Mouse (Mus musculus) brain, embryonic 14.5 days (tissue): ENCODE results near the gene F11. TPM values are rescaled to one million over a fixed set of nuclear protein-coding genes. Genes with fewer than 3 reads are reported as not detected.

Source experiments
- DNase-seq: peaks from one replicate; pipeline ENCODE4 v3.0.0-alpha.2; 2011; ENCODE audit warnings: low read depth
- CTCF ChIP-seq: fragments of 200-500 bp; IDR thresholded peaks from 2 replicates; pipeline ENCODE4 v1.5.1; 2012; ENCODE audit warnings: inconsistent platforms, mild to moderate bottlenecking, moderate library complexity, borderline replicate concordance; ENCODE audit not compliant: insufficient read depth, insufficient read length; ENCODE audit errors: extremely low read depth
- POLR2A ChIP-seq: fragments of 200-500 bp; IDR thresholded peaks from 2 replicates; pipeline ENCODE4 v1.6.1; 2012; ENCODE audit warnings: mild to moderate bottlenecking, inconsistent platforms, borderline replicate concordance; ENCODE audit not compliant: poor library complexity, insufficient read depth, insufficient read length, severe bottlenecking; ENCODE audit errors: extremely low read depth
- polyA plus RNA-seq: library from polyadenylated mRNA; depleted of rRNA; stranded (reverse); fragments of >200 nt; gene quantifications from 2 replicates; pipeline ENCODE4 v1.2.3, GENCODE M21; 2012; rRNA removed

Gene F11
- 0.09 TPM in 1 of 2 replicates, not detected in the other for polyA plus RNA-seq

DNA sequence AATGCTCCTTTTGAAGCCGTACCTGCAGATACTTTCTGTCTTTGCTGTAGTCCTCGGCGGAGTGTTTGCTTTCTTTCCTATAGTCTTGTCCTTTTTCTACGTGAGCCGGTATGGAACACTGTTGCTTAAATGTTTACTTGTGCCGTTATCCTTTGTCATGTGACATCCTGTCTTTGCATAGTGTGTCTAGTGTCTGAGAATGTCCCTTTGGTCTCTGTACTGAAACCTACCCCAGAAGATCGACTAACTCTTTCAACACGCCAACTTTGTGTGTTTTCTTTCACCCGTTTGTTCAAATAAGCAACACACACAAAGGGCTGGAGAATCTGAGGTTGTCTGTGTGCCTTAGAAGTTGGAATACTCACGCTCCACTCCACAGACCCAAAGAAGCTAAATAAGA, at the start of gene F11:
F11 (minus strand) TSS at position 112 of the 400 bp plus-strand sequence.
- TF ChIP-seq CTCF (no peak), POLR2A (no peak)
- DNase-seq: no peak

DNA sequence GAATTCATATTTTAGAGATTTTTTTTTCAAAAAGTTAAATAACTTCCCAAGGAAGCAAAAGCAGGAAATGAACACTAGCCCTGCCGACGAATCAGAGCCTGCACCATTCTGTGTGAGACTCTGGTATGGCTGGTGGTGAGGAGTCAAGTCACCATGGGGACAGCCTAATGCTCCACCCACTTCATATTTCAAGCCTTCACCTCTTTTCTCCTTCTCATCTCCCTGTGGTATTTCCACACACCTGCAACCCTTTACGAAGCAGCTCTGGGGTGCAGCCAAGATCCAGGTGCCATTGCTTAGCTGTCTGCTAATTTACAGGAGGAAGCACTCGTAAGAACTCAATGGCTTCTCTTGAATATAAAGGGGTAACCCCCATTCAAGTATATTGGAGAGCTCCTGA, 49.1 kb upstream of the F11 start:
- no peak for TF ChIP-seq CTCF
- TF ChIP-seq POLR2A: no peak
- no peak for DNase-seq

DNA sequence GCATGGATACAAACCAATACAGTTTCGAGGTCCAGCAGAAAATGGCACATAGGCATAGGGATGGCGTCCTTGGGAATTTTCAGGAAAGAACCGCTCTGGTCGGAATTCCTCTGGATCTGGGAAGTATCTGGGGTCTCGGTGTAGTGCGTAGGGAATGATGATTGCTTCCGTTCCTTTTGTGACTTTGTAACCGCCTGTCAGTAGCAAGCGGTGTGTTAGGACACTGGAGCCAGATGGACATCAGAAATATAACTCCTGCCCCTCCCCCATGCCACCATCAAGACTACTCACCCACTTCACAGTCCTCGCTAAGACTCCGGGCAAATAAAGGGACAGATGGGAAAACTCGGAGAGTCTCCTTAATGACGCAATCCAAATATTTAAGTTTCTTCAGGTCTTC, 46.5 kb upstream of the F11 start, which contains the start of gene Gm45753:
Gm45753 (minus strand) TSS at position 101 of the 400 bp plus-strand sequence.
- TF ChIP-seq CTCF: no peak
- TF ChIP-seq POLR2A: no peak
- no peak for DNase-seq

DNA sequence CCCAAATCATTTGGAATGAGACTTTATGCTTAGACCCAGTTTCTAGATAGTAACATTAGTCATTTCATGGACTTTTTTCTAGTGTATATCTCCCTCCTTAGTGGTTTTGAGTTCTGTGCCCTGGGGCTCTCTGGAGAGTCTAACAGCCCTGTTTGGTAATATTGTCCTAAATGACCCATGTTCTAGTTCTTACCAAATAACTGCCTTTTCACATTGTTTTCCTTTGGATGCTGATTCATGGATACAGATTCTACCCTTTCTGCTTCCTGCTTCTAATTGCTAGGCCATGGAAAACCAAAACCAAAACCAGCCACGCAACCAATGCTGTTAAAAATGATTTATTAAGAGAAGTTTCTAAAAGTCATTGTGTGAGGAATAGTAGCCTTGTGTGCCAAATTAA, 43.6 kb upstream of the F11 start:
- DNase-seq: no peak
- TF ChIP-seq CTCF (no peak), POLR2A (no peak)

DNA sequence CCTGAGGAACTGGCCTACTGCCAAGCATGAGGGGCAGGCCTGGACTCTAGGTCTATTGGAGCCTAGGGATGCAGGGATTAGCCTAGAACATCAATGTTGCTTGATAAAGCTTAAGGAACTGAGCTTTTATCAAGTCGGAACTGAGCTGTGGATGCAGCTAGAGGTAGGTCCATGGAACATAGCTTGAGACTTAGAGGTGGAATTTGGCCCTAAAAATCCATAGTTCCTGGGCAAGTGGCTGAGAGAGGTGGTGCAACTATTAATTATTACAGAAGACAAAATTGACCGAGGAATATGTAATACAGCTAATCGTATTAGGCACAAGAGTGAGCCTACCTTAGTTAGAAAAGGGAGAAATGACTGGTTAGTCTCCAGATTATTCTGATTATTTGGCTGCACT, 42.5 kb upstream of the F11 start:
- no peak for DNase-seq
- TF ChIP-seq CTCF (no peak), POLR2A (no peak)

DNA sequence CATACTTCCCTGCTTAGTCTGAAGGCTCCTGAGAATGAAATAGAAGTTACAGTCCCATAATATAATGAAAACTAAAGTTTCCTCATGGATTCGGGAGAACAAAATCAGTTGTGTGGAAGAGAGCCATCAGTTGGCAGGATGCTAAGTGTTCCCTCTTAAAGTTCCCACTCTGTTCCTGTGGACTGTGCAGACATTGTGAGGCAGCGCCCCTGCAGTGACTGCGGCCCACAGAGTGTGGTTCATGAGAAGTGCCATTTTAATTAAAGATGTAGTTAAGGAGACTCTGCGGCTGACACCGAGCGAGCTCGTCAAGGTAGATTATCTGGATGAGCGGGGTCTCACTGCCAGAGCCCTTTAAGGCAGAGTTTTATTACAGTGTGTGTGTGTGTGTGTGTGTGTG, 40.6 kb upstream of the F11 start:
- no peak for TF ChIP-seq POLR2A
- TF ChIP-seq CTCF: no peak
- DNase-seq: peak; percentile 38

DNA sequence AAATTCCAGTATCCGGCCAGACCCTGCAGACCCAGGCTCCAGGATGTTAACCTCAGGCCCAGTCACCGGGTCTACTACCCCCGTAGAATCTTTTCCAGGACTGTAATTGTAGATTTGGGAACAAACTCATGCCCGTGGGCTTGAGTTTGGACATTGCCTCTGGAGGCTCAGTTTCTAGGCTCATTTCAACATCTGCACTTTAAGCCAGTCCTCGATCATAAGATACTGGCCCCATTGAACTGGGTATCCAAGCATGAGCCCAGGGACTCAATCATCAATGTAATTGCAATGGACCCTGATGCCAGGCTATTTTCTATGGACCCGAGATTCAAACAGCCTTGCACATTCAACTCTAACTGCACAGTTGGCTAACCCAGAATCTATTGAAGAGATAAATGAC, 33.4 kb upstream of the F11 start:
- DNase-seq: no peak
- no peak for TF ChIP-seq POLR2A
- TF ChIP-seq CTCF: no peak

DNA sequence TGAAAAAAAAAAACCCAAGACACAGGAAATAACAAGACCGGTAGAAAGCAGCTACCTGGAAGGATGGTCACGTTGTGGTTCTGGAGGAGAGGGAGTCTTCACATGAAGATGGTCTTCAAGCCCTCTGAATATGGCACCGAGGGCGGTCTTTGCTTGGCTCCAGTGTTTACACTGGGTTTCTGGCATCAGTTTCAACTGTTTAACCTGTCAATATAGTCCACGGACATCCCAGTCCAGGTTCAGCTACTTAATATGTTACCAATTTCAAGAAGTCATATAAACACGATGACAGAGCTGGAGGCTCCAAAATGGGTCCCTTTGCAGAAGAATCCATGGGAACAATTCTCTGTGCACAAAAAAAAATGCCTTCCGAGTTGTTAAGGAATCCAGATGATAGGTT, 32.9 kb upstream of the F11 start, which contains the start of gene Klkb1:
Klkb1 (minus strand) TSS at position 173 of the 400 bp plus-strand sequence.
- no peak for DNase-seq
- TF ChIP-seq CTCF (no peak), POLR2A (no peak)

DNA sequence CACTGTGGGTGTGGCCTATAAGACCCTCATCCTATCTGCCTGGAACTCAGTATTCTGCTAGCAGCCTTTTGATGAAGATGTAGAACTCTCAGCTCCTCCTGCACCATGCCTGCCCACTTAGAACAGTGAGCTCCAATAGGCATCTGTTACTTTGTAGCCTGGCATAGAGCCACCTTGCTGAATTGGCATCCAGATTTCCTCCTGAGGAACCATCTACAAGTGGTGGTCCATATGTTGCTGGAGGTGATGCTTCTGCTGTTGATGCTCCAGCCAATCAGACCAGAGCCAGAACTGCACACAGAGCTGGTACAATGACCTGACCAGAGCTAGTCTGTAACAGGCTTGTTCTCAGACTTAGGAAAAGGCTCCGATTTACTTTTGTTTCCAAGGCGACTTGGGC, 30.0 kb upstream of the F11 start:
- DNase-seq: peak; percentile 79
- TF ChIP-seq POLR2A (no peak), CTCF (no peak)

DNA sequence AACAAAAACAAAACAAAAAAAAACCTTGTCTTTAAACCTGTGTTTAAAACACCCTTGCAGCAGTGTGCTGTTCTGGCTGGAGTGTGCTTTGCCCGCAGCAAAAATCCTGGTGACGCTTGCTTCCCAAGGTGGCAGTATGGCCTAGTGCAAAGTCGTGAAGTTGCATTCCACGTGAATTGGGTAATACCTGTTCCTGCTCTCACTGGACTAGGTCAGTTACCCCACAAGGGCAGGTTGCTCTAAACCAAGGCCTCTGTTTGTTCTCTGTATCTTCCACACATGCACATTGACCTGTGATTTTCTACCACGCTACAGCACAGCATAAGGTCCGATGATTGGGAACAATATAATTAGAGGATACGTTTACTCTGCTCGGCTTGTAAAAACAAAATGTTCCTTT, 19.8 kb upstream of the F11 start:
- DNase-seq: no peak
- TF ChIP-seq POLR2A: no peak
- TF ChIP-seq CTCF: no peak

DNA sequence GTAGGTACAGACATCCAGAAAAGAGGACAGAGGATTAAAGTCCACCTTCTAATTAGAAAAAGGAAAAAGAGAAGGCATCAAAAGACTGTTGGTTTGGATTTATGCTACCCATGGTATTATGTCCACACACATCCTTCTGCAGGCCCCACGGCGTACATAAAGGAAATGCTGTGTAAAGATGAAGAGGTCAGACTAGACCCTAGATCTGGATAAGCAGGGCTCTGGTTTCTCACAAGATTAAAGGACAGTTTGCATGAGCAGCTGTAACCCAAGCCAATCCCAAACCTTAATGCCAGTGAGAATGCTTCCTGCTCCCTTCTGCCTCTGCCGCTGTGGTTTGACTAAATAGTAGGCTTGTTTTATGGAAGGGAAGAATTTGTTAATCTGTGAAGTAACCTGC, 15.6 kb upstream of the F11 start:
- DNase-seq: no peak
- TF ChIP-seq CTCF (no peak), POLR2A (no peak)

DNA sequence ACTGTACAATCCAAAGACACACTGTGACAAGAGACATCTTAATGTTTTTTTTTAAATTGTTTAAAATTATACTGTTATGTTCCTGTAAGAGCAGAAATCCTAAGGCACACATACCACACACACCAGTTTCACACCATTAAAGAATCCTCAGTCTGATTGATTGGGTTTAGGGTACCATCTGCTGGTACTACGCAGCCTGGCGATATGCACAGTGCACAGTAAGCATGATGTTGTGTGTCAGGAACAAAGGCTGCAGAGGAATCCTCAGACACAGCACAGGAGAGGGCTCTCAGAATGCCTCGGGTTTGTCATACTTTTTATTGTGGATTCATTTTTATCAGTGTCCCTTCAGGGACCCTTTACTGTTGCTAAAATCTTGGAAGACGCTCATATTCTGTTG, 12.5 kb upstream of the F11 start:
- TF ChIP-seq POLR2A: no peak
- no peak for TF ChIP-seq CTCF
- DNase-seq: peak; percentile 41
